Mouse (Mus musculus) forebrain, embryonic 12.5 days (tissue): ENCODE measurements around the gene Dcdc2a. TPM values are rescaled to one million over a fixed set of nuclear protein-coding genes. Genes with fewer than 3 reads are reported as not detected.
A peak's percentile ranks its signal among the peaks of the same experiment; 100 is the strongest.

Experiments used
- ATAC-seq: fragments of 200-750 bp; cut with Nextera tagmentation; 2 replicates; pipeline ENCODE4 v1.8.0; 2017; ENCODE audit warnings: moderate TSS enrichment; ENCODE audit not compliant: low FRiP score
- H3K27ac ChIP-seq: fragments of 300-500 bp; sonication (generic); 2 replicates; pipeline ENCODE4 v1.5.1; 2016; ENCODE audit warnings: mild to moderate bottlenecking
- H3K27me3 ChIP-seq: fragments of 300-500 bp; sonication (generic); 2 replicates; pipeline ENCODE4 v1.6.1; 2016; ENCODE audit warnings: mild to moderate bottlenecking
- H3K36me3 ChIP-seq: fragments of 300-500 bp; sonication (generic); replicated peaks from 2 replicates; pipeline ENCODE4 v1.6.1; 2016; ENCODE audit warnings: mild to moderate bottlenecking
- H3K4me1 ChIP-seq: fragments of 300-500 bp; sonication (generic); 2 replicates; pipeline ENCODE4 v1.6.1; 2016
- H3K4me2 ChIP-seq: fragments of 300-500 bp; sonication (generic); 2 replicates; pipeline ENCODE4 v1.6.1; 2016; ENCODE audit warnings: mild to moderate bottlenecking, moderate library complexity
- H3K4me3 ChIP-seq: fragments of 300-500 bp; sonication (generic); replicated peaks from 2 replicates; pipeline ENCODE4 v1.5.1; 2016; ENCODE audit warnings: mild to moderate bottlenecking
- H3K9ac ChIP-seq: fragments of 300-500 bp; sonication (generic); 2 replicates; pipeline ENCODE4 v1.6.1; 2016; ENCODE audit warnings: mild to moderate bottlenecking
- H3K9me3 ChIP-seq: fragments of 300-500 bp; sonication (generic); 2 replicates; pipeline ENCODE4 v1.6.1; 2016
- WGBS: fragments of 180-500 bp; shearing (Covaris S2); methylation state at CpG from one replicate; pipeline ENCODE4 v1.1.7; 2016; 5-methylcytosine and 5-hydroxymethylcytosine counted together
- polyA plus RNA-seq: library from polyadenylated mRNA; unstranded; fragments of >200 nt; fragmentation: Nextera tagmentation; extraction: Ambion mirVana; gene quantifications from 2 replicates; pipeline ENCODE4 v1.2.1, GENCODE M21; 2016

The Dcdc2a gene
- polyA plus RNA-seq, 1 experiment from 2014 or later, result 1.9 TPM

DNA sequence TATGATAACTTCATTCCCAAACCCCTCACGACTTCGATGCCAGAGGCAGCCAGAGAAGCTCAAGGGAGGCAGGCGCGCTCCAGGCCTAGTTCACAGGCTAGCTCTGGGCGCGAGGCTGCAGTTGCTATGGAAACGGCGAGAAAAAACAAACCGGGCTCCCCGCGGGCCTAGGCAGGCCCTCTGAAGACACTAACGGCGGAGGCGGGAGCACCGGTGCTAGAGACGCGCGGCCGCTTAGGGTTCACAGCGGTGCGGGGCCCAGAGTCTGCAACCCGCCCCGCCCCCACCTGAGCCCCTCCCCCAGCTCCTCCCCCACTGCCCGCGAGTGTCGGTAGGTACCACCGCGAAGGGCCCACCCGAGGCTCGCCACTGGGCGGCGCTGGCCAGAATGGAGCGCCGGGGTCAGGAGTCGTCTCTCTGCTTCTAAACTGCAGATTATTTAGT lies 671 bp upstream of the Dcdc2a start:
- peak; percentile 93 for ATAC-seq
- H3K9me3 ChIP-seq, result peaks cover 4% of the 10 kb centered on the region
- peak overlapping the region; percentile 51 for H3K9ac ChIP-seq
- H3K4me3 ChIP-seq, result peak overlapping the region; percentile 51
- peaks cover 19% of the 10 kb centered on the region for H3K4me1 ChIP-seq
- H3K36me3 ChIP-seq, result no peaks in the 10 kb centered on the region
- H3K27me3 ChIP-seq, result peaks cover 42% of the 10 kb centered on the region
- WGBS, result under 1% methylated on average over 35 of the region's 35 CpGs
- peak overlapping the region; percentile 91 for H3K4me2 ChIP-seq
- no peak overlapping the region for H3K27ac ChIP-seq

DNA sequence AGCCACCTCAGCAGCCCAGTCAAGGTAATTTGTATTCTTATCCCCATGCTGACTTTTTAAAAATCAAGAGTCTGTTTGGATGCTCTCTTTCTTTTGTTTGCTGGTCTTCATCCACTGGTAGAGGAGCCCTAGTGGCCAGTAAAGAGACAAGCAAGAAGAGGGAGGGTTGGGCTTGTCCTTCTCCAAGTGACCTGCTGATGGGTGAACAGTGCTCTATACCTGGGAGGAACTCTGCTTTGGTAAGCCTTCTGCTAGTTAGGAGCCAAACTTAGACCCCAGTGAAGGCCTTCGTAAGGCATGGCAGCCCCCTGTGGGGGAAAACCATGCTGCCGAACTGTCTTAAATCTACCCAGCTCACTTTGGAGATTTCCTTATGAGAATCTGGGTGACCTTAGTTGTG lies 10.9 kb downstream of the Dcdc2a start:
- Histone ChIP-seq H3K9me3 (no peaks in the 10 kb centered on the region), H3K4me2 (no peak overlapping the region), H3K9ac (no peak overlapping the region), H3K4me1 (no peaks in the 10 kb centered on the region), H3K36me3 (no peaks in the 10 kb centered on the region), H3K27me3 (no peaks in the 10 kb centered on the region), H3K4me3 (no peak overlapping the region), H3K27ac (no peak overlapping the region)
- WGBS, result 97% methylated on average over 2 of the region's 2 CpGs
- no peak for ATAC-seq

DNA sequence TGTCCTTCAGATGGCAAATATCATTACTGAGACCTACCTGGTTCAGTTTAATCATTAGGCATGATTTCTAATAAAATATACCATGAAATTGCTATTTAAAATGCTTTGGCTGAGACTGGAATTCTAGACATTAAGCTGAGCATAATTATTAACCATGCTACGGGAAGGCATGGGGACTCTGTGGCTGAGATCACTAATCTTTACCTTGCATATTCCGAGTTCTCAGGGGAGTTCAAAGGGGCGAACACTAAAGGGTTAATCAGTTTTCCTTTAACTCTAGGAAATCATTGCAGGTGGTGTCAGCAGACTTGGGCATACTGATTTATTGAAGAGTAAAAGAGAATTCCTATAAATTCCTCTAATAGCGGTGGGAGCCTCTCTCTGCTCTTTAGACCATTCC lies 11.4 kb downstream of the Dcdc2a start:
- H3K27ac ChIP-seq, result no peak overlapping the region
- 87% methylated on average over 4 of the region's 4 CpGs for WGBS
- no peaks in the 10 kb centered on the region for H3K36me3 ChIP-seq
- H3K4me2 ChIP-seq, result no peak overlapping the region
- no peaks in the 10 kb centered on the region for H3K9me3 ChIP-seq
- no peaks in the 10 kb centered on the region for H3K4me1 ChIP-seq
- no peak overlapping the region for H3K4me3 ChIP-seq
- H3K9ac ChIP-seq, result no peak overlapping the region
- no peaks in the 10 kb centered on the region for H3K27me3 ChIP-seq
- no peak for ATAC-seq

DNA sequence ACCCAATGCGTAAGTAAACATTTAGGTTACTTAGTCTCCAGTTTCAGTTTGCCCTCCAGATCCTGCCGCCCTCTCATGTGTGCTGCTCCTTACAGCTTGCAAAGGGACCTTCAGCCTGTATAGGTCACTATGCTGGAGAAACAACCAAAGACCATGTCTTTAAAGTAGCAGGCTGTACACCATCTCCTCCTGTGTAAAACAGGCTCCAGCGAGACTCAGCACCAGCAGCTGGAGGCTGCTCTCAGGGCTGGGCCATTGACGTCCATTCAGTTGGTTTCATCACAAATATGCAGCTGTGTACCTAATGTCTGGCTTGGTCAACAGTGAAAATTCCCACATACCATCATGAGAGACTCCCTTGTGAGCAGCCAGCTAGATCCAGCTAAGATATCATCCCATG lies 14.0 kb downstream of the Dcdc2a start:
- no peak overlapping the region for H3K9ac ChIP-seq
- no peaks in the 10 kb centered on the region for H3K9me3 ChIP-seq
- H3K4me1 ChIP-seq, result no peaks in the 10 kb centered on the region
- ATAC-seq, result no peak
- H3K27me3 ChIP-seq, result no peaks in the 10 kb centered on the region
- H3K36me3 ChIP-seq, result no peaks in the 10 kb centered on the region
- no peak overlapping the region for H3K4me3 ChIP-seq
- 78% methylated on average over 4 of the region's 4 CpGs for WGBS
- H3K4me2 ChIP-seq, result no peak overlapping the region
- no peak overlapping the region for H3K27ac ChIP-seq

- ATAC-seq, result no peak
Measured at GRCm38 (mm10) chr13:25070791-25071190, 15.0 kb downstream of the Dcdc2a start.

GRCm38 (mm10) chr13:25077262-25077661 lies 21.5 kb downstream of the Dcdc2a start:
- no peak overlapping the region for H3K9ac ChIP-seq
- H3K27ac ChIP-seq, result no peak overlapping the region
- peaks cover 5% of the 10 kb centered on the region; the same call in 1 of the 2 replicates for H3K27me3 ChIP-seq
- WGBS, result 39% methylated on average over 7 of the region's 7 CpGs
- H3K4me2 ChIP-seq, result no peak overlapping the region
- H3K4me3 ChIP-seq, result no peak overlapping the region
- H3K4me1 ChIP-seq, result no peaks in the 10 kb centered on the region
- ATAC-seq, result no peak
- no peaks in the 10 kb centered on the region for H3K36me3 ChIP-seq
- no peaks in the 10 kb centered on the region for H3K9me3 ChIP-seq

More at GRCm38 (mm10) chr13:25070791-25071190, 15.0 kb downstream of the Dcdc2a start:
- Histone ChIP-seq H3K4me2 (no peak overlapping the region), H3K9ac (no peak overlapping the region), H3K27ac (no peak overlapping the region), H3K36me3 (no peaks in the 10 kb centered on the region), H3K9me3 (no peaks in the 10 kb centered on the region), H3K27me3 (no peaks in the 10 kb centered on the region), H3K4me3 (no peak overlapping the region), H3K4me1 (no peaks in the 10 kb centered on the region)
- 90% methylated on average over 4 of the region's 4 CpGs for WGBS

- peaks cover 15% of the 10 kb centered on the region for H3K27me3 ChIP-seq
- no peak for ATAC-seq
- H3K36me3 ChIP-seq, result no peaks in the 10 kb centered on the region
- no peaks in the 10 kb centered on the region for H3K9me3 ChIP-seq
- no peak overlapping the region for H3K4me2 ChIP-seq
- peaks cover 6% of the 10 kb centered on the region for H3K4me1 ChIP-seq
- WGBS, result 24% methylated on average over 15 of the region's 15 CpGs
- no peak overlapping the region for H3K4me3 ChIP-seq
- no peak overlapping the region for H3K27ac ChIP-seq
- no peak overlapping the region for H3K9ac ChIP-seq
Measured at GRCm38 (mm10) chr13:25083144-25083572, 27.4 kb downstream of the Dcdc2a start.

- no peak overlapping the region for H3K4me2 ChIP-seq
- ATAC-seq, result no peak
- H3K4me3 ChIP-seq, result no peak overlapping the region
- H3K4me1 ChIP-seq, result peaks cover 6% of the 10 kb centered on the region
- WGBS, result 92% methylated on average over 7 of the region's 7 CpGs
- H3K27ac ChIP-seq, result no peak overlapping the region
- peaks cover 15% of the 10 kb centered on the region for H3K27me3 ChIP-seq
- H3K36me3 ChIP-seq, result no peaks in the 10 kb centered on the region
- H3K9ac ChIP-seq, result no peak overlapping the region
- no peaks in the 10 kb centered on the region for H3K9me3 ChIP-seq
Measured at GRCm38 (mm10) chr13:25085147-25085546, 29.3 kb downstream of the Dcdc2a start.

GRCm38 (mm10) chr13:25091347-25091746 lies 35.5 kb downstream of the Dcdc2a start:
- WGBS, result 70% methylated on average over 5 of the region's 5 CpGs
- no peaks in the 10 kb centered on the region for H3K27me3 ChIP-seq
- no peak overlapping the region for H3K4me3 ChIP-seq
- H3K27ac ChIP-seq, result no peak overlapping the region
- no peak for ATAC-seq
- H3K36me3 ChIP-seq, result no peaks in the 10 kb centered on the region
- H3K9me3 ChIP-seq, result no peaks in the 10 kb centered on the region
- no peak overlapping the region for H3K4me2 ChIP-seq
- no peak overlapping the region for H3K9ac ChIP-seq
- no peaks in the 10 kb centered on the region for H3K4me1 ChIP-seq

DNA sequence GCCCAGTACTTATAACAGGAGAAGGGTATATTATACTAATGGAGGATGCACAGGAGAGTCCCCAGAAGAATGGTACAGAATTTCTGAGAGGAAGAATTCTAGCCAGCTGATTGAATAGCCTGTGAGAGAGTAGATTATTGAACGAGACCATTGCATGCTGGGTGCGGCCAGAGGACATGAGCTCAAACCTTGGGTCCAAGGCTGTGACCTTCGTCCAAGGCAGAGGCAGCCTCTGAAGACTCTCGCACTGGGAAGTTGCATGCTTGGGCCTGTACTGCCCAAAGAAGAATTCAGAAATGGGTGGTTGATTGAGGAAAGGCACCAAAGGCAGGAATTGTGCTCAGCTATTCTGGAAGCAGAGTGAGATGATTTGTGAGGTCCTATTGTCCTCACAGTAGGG lies 38.0 kb downstream of the Dcdc2a start:
- Histone ChIP-seq H3K36me3 (no peaks in the 10 kb centered on the region), H3K27me3 (no peaks in the 10 kb centered on the region), H3K9me3 (no peaks in the 10 kb centered on the region), H3K9ac (no peak overlapping the region), H3K4me1 (no peaks in the 10 kb centered on the region), H3K4me3 (no peak overlapping the region), H3K27ac (no peak overlapping the region), H3K4me2 (no peak overlapping the region)
- ATAC-seq, result no peak
- WGBS, result 86% methylated on average over 4 of the region's 4 CpGs

DNA sequence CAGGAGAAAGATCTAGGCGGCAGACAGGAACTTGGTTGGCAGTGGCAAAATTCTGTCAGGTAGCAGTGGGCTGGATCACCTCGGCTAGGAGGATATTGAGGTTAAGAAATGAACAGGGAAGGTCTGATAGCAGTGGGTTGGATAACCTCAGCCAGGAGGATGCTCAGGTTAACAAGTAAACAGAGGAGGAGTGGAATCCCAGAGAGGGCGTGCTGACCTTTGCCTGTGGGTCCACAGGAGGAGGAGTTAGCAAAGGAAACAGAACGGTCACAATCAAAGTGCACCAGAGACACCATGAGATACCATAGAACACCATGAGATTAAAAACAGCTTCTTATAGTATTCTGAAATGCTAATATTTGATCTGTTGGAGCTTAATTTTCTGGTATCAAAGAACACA lies 38.6 kb downstream of the Dcdc2a start:
- Histone ChIP-seq H3K4me1 (no peaks in the 10 kb centered on the region), H3K27me3 (no peaks in the 10 kb centered on the region), H3K36me3 (no peaks in the 10 kb centered on the region), H3K4me3 (no peak overlapping the region), H3K27ac (no peak overlapping the region), H3K4me2 (no peak overlapping the region), H3K9ac (no peak overlapping the region), H3K9me3 (no peaks in the 10 kb centered on the region)
- no peak for ATAC-seq
- 84% methylated on average over 4 of the region's 4 CpGs for WGBS

- no peak overlapping the region for H3K4me3 ChIP-seq
- no peak for ATAC-seq
- 93% methylated on average over 8 of the region's 8 CpGs for WGBS
Measured at GRCm38 (mm10) chr13:25097348-25097747, 41.5 kb downstream of the Dcdc2a start.

GRCm38 (mm10) chr13:25098578-25098977 lies 42.8 kb downstream of the Dcdc2a start:
- no peaks in the 10 kb centered on the region for H3K9me3 ChIP-seq
- no peaks in the 10 kb centered on the region for H3K27me3 ChIP-seq
- H3K4me2 ChIP-seq, result no peak overlapping the region
- H3K4me1 ChIP-seq, result no peaks in the 10 kb centered on the region
- WGBS, result 74% methylated on average over 5 of the region's 5 CpGs
- H3K36me3 ChIP-seq, result no peaks in the 10 kb centered on the region
- no peak for ATAC-seq
- H3K9ac ChIP-seq, result no peak overlapping the region
- H3K27ac ChIP-seq, result no peak overlapping the region
- H3K4me3 ChIP-seq, result no peak overlapping the region

More at GRCm38 (mm10) chr13:25097348-25097747, 41.5 kb downstream of the Dcdc2a start:
- Histone ChIP-seq H3K9ac (no peak overlapping the region), H3K4me1 (no peaks in the 10 kb centered on the region), H3K4me2 (no peak overlapping the region), H3K9me3 (no peaks in the 10 kb centered on the region), H3K27ac (no peak overlapping the region), H3K36me3 (no peaks in the 10 kb centered on the region), H3K27me3 (no peaks in the 10 kb centered on the region)
